Mouse (Mus musculus) limb, embryonic 15.5 days (tissue): ENCODE measurements around the gene Gpatch8. TPM values are rescaled to one million over a fixed set of nuclear protein-coding genes. Genes with fewer than 3 reads are reported as not detected.
A peak's percentile ranks its signal among the peaks of the same experiment; 100 is the strongest.

Source experiments
- ATAC-seq: fragments of 200-750 bp; cut with Nextera tagmentation; 2 replicates; pipeline ENCODE4 v1.8.0; 2017; ENCODE audit warnings: low read depth, moderate TSS enrichment; ENCODE audit not compliant: insufficient number of reproducible peaks, low FRiP score, low TSS enrichment
- H3K27ac ChIP-seq: fragments of 300-500 bp; sonication (generic); 2 replicates; pipeline ENCODE4 v1.5.1; 2015; ENCODE audit warnings: moderate library complexity, mild to moderate bottlenecking, inconsistent platforms
- H3K27me3 ChIP-seq: fragments of 300-500 bp; sonication (generic); 2 replicates; pipeline ENCODE4 v1.6.1; 2015; ENCODE audit warnings: inconsistent platforms
- H3K36me3 ChIP-seq: fragments of 300-500 bp; sonication (generic); 2 replicates; pipeline ENCODE4 v1.6.1; 2015; ENCODE audit warnings: inconsistent platforms
- H3K4me1 ChIP-seq: fragments of 300-500 bp; sonication (generic); 2 replicates; pipeline ENCODE4 v1.6.1; 2015; ENCODE audit warnings: inconsistent platforms
- H3K4me2 ChIP-seq: fragments of 300-500 bp; sonication (generic); 2 replicates; pipeline ENCODE4 v1.6.1; 2015; ENCODE audit warnings: mild to moderate bottlenecking, inconsistent platforms
- H3K4me3 ChIP-seq: fragments of 300-500 bp; sonication (generic); 2 replicates; pipeline ENCODE4 v1.5.1; 2015; ENCODE audit warnings: mild to moderate bottlenecking, inconsistent platforms
- H3K9ac ChIP-seq: fragments of 300-500 bp; sonication (generic); 2 replicates; pipeline ENCODE4 v1.6.1; 2015; ENCODE audit warnings: inconsistent platforms
- H3K9me3 ChIP-seq: fragments of 300-500 bp; sonication (generic); 2 replicates; pipeline ENCODE4 v1.6.1; 2016; ENCODE audit warnings: inconsistent platforms
- WGBS: fragments of 180-500 bp; shearing (Covaris S2); methylation state at CpG from one replicate; pipeline ENCODE4 v1.1.7; 2015; 5-methylcytosine and 5-hydroxymethylcytosine counted together
- polyA plus RNA-seq: library from polyadenylated mRNA; unstranded; fragments of >200 nt; fragmentation: Nextera tagmentation; extraction: Ambion mirVana; gene quantifications from 2 replicates; pipeline ENCODE4 v1.2.1, GENCODE M21; 2015

The Gpatch8 gene
- 46.2 and 56.5 TPM in 2 replicates for polyA plus RNA-seq

- Histone ChIP-seq H3K4me1 (peaks cover 10% of the 10 kb centered on the region), H3K4me3 (peak within 1 kb of the TSS; percentile 95), H3K36me3 (no peaks in the 10 kb centered on the region), H3K4me2 (peak within 1 kb of the TSS; percentile 49), H3K9ac (peak within 1 kb of the TSS; percentile 96), H3K9me3 (no peaks in the 10 kb centered on the region), H3K27ac (peak within 1 kb of the TSS; percentile 97), H3K27me3 (no peaks in the 10 kb centered on the region)
- ATAC-seq = peak; percentile 97
- WGBS = under 1% methylated on average over 44 of the region's 55 CpGs
Observed at GRCm38 (mm10) chr11:102556031-102556715, at the start of gene Gpatch8. TSS of gene Gpatch8 (minus strand) at chr11:102556392.

- H3K4me1 ChIP-seq = peaks cover 30% of the 10 kb centered on the region
- H3K27me3 ChIP-seq = no peaks in the 10 kb centered on the region
- H3K27ac ChIP-seq = peak overlapping the region; percentile 99
- H3K36me3 ChIP-seq = no peaks in the 10 kb centered on the region
- peak overlapping the region; percentile 63 for H3K4me2 ChIP-seq
- peak overlapping the region; percentile 94 for H3K9ac ChIP-seq
- under 1% methylated on average over 70 of the region's 74 CpGs for WGBS
- H3K9me3 ChIP-seq = no peaks in the 10 kb centered on the region
- no peak for ATAC-seq
- peak overlapping the region; percentile 84 for H3K4me3 ChIP-seq
Observed at GRCm38 (mm10) chr11:102604777-102605552, 48.8 kb upstream of the Gpatch8 start.

DNA sequence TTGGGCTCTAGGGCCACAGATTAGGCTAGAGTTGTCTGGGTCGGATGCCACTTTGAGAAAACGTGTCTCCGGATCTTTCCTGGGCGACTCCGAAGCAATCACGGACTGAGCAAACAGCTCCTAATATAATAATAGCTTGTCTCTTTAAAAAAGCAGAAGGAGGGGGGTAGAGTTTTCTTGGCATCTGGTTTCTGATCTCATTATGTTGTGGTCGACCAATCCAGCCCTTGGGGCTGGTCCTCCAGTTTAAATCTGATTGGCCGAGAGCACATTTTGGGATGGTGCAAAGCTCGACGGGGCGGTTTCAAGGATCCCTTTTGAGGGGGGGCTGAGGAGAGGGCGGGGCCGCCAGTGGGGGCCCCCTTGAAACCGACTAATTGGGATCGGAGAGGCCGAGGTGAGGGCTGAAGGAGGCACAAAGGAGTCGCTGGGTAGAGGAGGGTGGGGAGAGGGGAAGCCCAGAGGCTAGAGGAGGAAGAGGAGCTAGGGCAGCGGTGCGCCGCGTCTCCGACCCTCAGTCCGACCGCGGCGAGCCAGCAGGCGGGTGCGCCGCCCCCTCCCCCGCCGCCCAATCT is 47.9 kb upstream of the Gpatch8 start, which contains the start of gene Fzd2:
Gene Fzd2 (plus strand): TSS at position 387 of the 575 bp plus-strand sequence.
- Histone ChIP-seq H3K9me3 (no peaks in the 10 kb centered on the region), H3K4me2 (peak within 1 kb of the TSS; percentile 63), H3K4me1 (peaks cover 22% of the 10 kb centered on the region), H3K36me3 (no peaks in the 10 kb centered on the region), H3K27ac (peak within 1 kb of the TSS; percentile 99), H3K9ac (peak within 1 kb of the TSS; percentile 94), H3K27me3 (no peaks in the 10 kb centered on the region), H3K4me3 (peak within 1 kb of the TSS; percentile 84)
- ATAC-seq = peak; percentile 92
- under 1% methylated on average over 30 of the region's 31 CpGs for WGBS

DNA sequence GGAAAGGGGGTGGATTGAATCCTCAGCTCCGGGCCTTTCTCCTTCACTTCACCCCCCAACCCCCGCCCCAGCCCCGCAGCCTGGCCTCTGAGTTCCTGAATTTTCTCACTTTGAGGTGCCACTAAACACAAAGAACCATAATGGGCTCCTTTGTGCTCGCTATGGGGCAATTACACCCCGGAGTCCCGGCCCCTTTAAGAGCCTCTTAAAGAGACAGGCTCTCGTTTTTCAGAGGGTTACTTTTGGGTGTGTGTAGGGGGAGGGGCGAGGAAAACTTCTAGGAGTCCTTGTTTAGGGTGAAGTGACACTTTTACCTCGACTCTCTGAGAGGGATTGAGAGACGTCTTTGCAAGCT is 47.3 kb upstream of the Gpatch8 start:
- Histone ChIP-seq H3K27me3 (no peaks in the 10 kb centered on the region), H3K4me1 (peaks cover 16% of the 10 kb centered on the region), H3K9ac (peak overlapping the region; percentile 50), H3K4me3 (peak overlapping the region; percentile 84), H3K36me3 (no peaks in the 10 kb centered on the region), H3K27ac (peak overlapping the region; percentile 99), H3K4me2 (peak overlapping the region; percentile 63), H3K9me3 (no peaks in the 10 kb centered on the region)
- ATAC-seq = peak; percentile 60; the same call in 1 of the 2 replicates
- WGBS = 1% methylated on average over 10 of the region's 10 CpGs

GRCm38 (mm10) chr11:102602816-102603495 is 46.8 kb upstream of the Gpatch8 start:
- H3K9me3 ChIP-seq = no peaks in the 10 kb centered on the region
- peaks cover 10% of the 10 kb centered on the region for H3K4me1 ChIP-seq
- peak overlapping the region; percentile 63 for H3K4me2 ChIP-seq
- 2% methylated on average over 13 of the region's 13 CpGs for WGBS
- H3K27ac ChIP-seq = peak overlapping the region; percentile 99
- no peaks in the 10 kb centered on the region for H3K36me3 ChIP-seq
- ATAC-seq = no peak
- H3K4me3 ChIP-seq = peak overlapping the region; percentile 84
- H3K27me3 ChIP-seq = no peaks in the 10 kb centered on the region
- peak overlapping the region; percentile 50 for H3K9ac ChIP-seq

GRCm38 (mm10) chr11:102599912-102600311 is 43.7 kb upstream of the Gpatch8 start:
- no peak overlapping the region for H3K4me3 ChIP-seq
- H3K4me2 ChIP-seq = no peak overlapping the region
- no peak for ATAC-seq
- no peak overlapping the region for H3K27ac ChIP-seq
- WGBS = 92% methylated on average over 3 of the region's 3 CpGs
- no peaks in the 10 kb centered on the region for H3K9me3 ChIP-seq
- peaks cover 23% of the 10 kb centered on the region for H3K4me1 ChIP-seq
- no peaks in the 10 kb centered on the region for H3K36me3 ChIP-seq
- no peak overlapping the region for H3K9ac ChIP-seq
- H3K27me3 ChIP-seq = no peaks in the 10 kb centered on the region

DNA sequence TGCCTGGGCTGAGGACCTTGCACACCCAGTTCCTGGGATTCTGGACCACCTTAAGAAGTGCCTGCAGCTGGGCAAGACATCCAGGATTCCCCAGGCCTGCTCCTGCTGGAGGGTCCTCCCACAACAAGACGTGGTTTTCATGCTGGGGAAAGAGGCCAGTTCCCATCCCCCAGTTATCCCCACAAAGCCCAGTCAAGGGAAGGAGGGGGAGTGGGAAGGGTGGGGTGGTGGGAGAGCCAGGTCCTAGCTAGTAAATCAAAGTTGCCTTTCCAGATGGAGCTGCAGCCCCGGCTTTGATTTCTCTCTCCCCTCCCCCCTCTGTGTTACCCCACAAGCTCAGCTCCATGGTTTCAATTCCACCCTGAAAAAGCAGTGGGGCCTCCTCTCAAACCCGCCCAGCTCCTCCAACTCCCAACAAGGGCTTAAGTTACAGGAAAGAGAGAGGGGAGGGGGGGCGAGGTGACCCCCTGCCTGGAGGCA is 39.2 kb upstream of the Gpatch8 start:
- 5% methylated on average over 4 of the region's 4 CpGs for WGBS
- H3K27ac ChIP-seq = peak overlapping the region; percentile 93
- H3K4me1 ChIP-seq = peaks cover 23% of the 10 kb centered on the region
- no peaks in the 10 kb centered on the region for H3K27me3 ChIP-seq
- 0 out of 2 replicates have a peak overlapping the region, but pooled peaks have one; percentile 3 for H3K4me3 ChIP-seq
- H3K9me3 ChIP-seq = no peaks in the 10 kb centered on the region
- H3K36me3 ChIP-seq = no peaks in the 10 kb centered on the region
- no peak overlapping the region for H3K9ac ChIP-seq
- ATAC-seq = peak; percentile 90
- H3K4me2 ChIP-seq = peak overlapping the region; percentile 37

GRCm38 (mm10) chr11:102587554-102587953 is 31.4 kb upstream of the Gpatch8 start:
- no peaks in the 10 kb centered on the region for H3K36me3 ChIP-seq
- H3K9me3 ChIP-seq = no peaks in the 10 kb centered on the region
- no peaks in the 10 kb centered on the region for H3K27me3 ChIP-seq
- no peak overlapping the region for H3K9ac ChIP-seq
- WGBS = 84% methylated on average over 3 of the region's 3 CpGs
- no peak overlapping the region for H3K4me2 ChIP-seq
- no peak overlapping the region for H3K27ac ChIP-seq
- peaks cover 8% of the 10 kb centered on the region for H3K4me1 ChIP-seq
- no peak for ATAC-seq
- H3K4me3 ChIP-seq = no peak overlapping the region

- H3K9ac ChIP-seq = no peak overlapping the region
- no peak overlapping the region for H3K4me3 ChIP-seq
- H3K4me2 ChIP-seq = no peak overlapping the region
- no peak for ATAC-seq
- no peak overlapping the region for H3K27ac ChIP-seq
- no peaks in the 10 kb centered on the region for H3K27me3 ChIP-seq
- no peaks in the 10 kb centered on the region for H3K9me3 ChIP-seq
- peaks cover 16% of the 10 kb centered on the region for H3K4me1 ChIP-seq
- WGBS = 95% methylated on average over 4 of the region's 4 CpGs
- H3K36me3 ChIP-seq = no peaks in the 10 kb centered on the region
Observed at GRCm38 (mm10) chr11:102586445-102587130, 30.4 kb upstream of the Gpatch8 start.

GRCm38 (mm10) chr11:102582736-102583135 is 26.5 kb upstream of the Gpatch8 start:
- ATAC-seq = no peak
- Histone ChIP-seq H3K9me3 (no peaks in the 10 kb centered on the region), H3K4me2 (0 out of 2 replicates have a peak overlapping the region, but pooled peaks have one; percentile 3), H3K4me3 (no peak overlapping the region), H3K27me3 (no peaks in the 10 kb centered on the region), H3K4me1 (peaks cover 41% of the 10 kb centered on the region), H3K9ac (no peak overlapping the region), H3K36me3 (no peaks in the 10 kb centered on the region), H3K27ac (peak overlapping the region; percentile 82)
- 19% methylated on average over 5 of the region's 5 CpGs for WGBS
